Mouse (Mus musculus): ENCODE results near the gene Jam2. TPM values are rescaled to one million over a fixed set of nuclear protein-coding genes. Genes with fewer than 3 reads are reported as not detected.

The Jam2 gene
- polyA plus RNA-seq (2012; rRNA removed) = 37.9 and 38.0 TPM in 2 replicates

DNA sequence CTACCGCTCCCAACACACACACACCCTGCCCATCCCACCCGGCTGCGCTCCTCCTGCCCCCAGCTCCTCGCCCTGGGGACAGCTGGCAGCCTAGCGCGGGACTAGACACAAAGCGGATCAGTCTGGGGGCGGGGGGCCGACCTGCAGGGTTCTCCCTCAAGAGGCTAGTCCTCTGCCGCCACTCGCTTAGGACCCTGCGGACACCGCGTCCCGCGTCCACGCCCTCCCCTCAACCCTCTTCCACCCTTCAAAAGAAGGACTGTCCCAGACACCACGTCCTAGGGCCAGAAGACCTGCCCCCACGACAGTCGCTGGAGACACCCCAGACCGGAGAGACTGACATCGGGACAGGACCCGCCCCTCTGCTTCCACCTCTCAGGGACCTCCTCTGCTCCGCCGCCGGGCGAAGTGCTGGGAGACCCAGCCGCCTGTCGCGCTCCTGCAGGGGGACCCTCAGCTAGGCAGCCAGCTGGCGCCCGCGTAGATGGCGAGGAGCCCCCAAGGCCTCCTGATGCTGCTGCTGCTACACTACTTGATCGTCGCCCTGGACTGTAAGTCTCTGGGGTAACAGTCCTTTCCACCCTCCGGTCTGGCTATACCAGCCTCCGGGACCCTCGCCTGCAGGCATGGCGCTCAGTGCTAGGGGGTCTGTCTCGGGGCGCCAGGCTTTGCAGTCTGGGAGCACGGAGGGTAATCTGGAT lies at the start of gene Jam2:
Gene Jam2, plus strand, starts transcription at position 121 of the 701 bp plus-strand sequence.
- Histone ChIP-seq H3K27ac (ENCODE audit: insufficient read depth, low read length) (no peak within 1 kb of the TSS), H3K4me1 (ENCODE audit: control insufficient read depth, insufficient read depth, low read length) (peaks cover 5% of the 10 kb centered on the region; the same call in 1 of the 2 replicates), H3K27me3 (ENCODE audit: control insufficient read depth, insufficient read depth, low read length) (peaks cover 3% of the 10 kb centered on the region; the same call in 1 of the 2 replicates), H3K4me3 (replicated peaks; ENCODE audit: insufficient read depth, low read depth, low read length) (peak within 1 kb of the TSS; percentile 48)
- DNase-seq = peak; percentile 37 to 42
- TF ChIP-seq POLR2A (IDR thresholded peaks at IDR 0.05; ENCODE audit: borderline replicate concordance, insufficient read depth, low read length) (no peak), CTCF (IDR thresholded peaks at IDR 0.05; ENCODE audit: borderline replicate concordance, insufficient read depth, low read depth, low read length) (no peak)
- under 1% methylated on average over 43 of the region's 43 CpGs for WGBS

DNA sequence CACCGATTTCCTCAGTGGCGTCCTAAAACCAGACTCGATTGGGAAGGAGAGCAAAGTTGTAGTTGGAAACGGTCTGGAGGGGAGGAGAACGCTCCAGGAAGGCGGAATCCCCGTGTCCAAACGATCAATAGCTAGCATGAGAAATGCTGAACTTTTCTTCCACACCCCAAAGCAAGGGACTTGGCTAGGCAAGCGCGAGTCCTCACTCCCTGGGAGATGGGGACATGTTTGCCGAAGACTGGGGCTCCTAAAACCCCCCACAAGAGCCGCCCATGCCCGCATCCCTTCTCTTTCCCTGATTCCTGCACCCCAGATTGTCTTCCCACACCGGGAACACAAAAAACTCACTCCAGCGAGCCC lies 39.1 kb upstream of the Jam2 start:
- Histone ChIP-seq H3K27me3 (ENCODE audit: control insufficient read depth, insufficient read depth, low read length) (no peaks in the 10 kb centered on the region), H3K4me3 (replicated peaks; ENCODE audit: insufficient read depth, low read depth, low read length) (peak overlapping the region; percentile 95), H3K4me1 (ENCODE audit: control insufficient read depth, insufficient read depth, low read length) (peaks cover 3% of the 10 kb centered on the region), H3K27ac (ENCODE audit: insufficient read depth, low read length) (peak overlapping the region; percentile 44)
- WGBS = under 1% methylated on average over 15 of the region's 15 CpGs
- TF ChIP-seq CTCF (IDR thresholded peaks at IDR 0.05; ENCODE audit: borderline replicate concordance, insufficient read depth, low read depth, low read length) = no peak
- TF ChIP-seq POLR2A (IDR thresholded peaks at IDR 0.05; ENCODE audit: borderline replicate concordance, insufficient read depth, low read length) = no peak
- DNase-seq = no peak

- DNase-seq = peak; percentile 96 to 100
- under 1% methylated on average over 66 of the region's 66 CpGs for WGBS
- Histone ChIP-seq H3K27me3 (ENCODE audit: control insufficient read depth, insufficient read depth, low read length) (no peaks in the 10 kb centered on the region), H3K27ac (ENCODE audit: insufficient read depth, low read length) (peak within 1 kb of the TSS; percentile 44), H3K4me3 (replicated peaks; ENCODE audit: insufficient read depth, low read depth, low read length) (peak within 1 kb of the TSS; percentile 95), H3K4me1 (ENCODE audit: control insufficient read depth, insufficient read depth, low read length) (peaks cover 3% of the 10 kb centered on the region)
- TF ChIP-seq POLR2A (IDR thresholded peaks at IDR 0.05; ENCODE audit: borderline replicate concordance, insufficient read depth, low read length) = peak; percentile 62
- TF ChIP-seq CTCF (IDR thresholded peaks at IDR 0.05; ENCODE audit: borderline replicate concordance, insufficient read depth, low read depth, low read length) = peak; percentile 70
Observed at GRCm38 (mm10) chr16:84735166-84736105, 38.5 kb upstream of the Jam2 start, which contains the start of gene Mrpl39. Gene Mrpl39, minus strand, starts transcription at chr16:84735742.

GRCm38 (mm10) chr16:84737358-84737757 lies 36.6 kb upstream of the Jam2 start:
- WGBS = 76% methylated on average over 3 of the region's 3 CpGs
- peaks cover 3% of the 10 kb centered on the region for H3K4me1 ChIP-seq (ENCODE audit: control insufficient read depth, insufficient read depth, low read length)
- DNase-seq = no peak
- no peaks in the 10 kb centered on the region for H3K27me3 ChIP-seq (ENCODE audit: control insufficient read depth, insufficient read depth, low read length)
- H3K27ac ChIP-seq (ENCODE audit: insufficient read depth, low read length) = no peak overlapping the region
- H3K4me3 ChIP-seq (replicated peaks; ENCODE audit: insufficient read depth, low read depth, low read length) = no peak overlapping the region
- no peak for TF ChIP-seq POLR2A (IDR thresholded peaks at IDR 0.05; ENCODE audit: borderline replicate concordance, insufficient read depth, low read length)
- no peak for TF ChIP-seq CTCF (IDR thresholded peaks at IDR 0.05; ENCODE audit: borderline replicate concordance, insufficient read depth, low read depth, low read length)

GRCm38 (mm10) chr16:84744703-84745490 lies 29.0 kb upstream of the Jam2 start:
- Histone ChIP-seq H3K4me1 (ENCODE audit: control insufficient read depth, insufficient read depth, low read length) (no peaks in the 10 kb centered on the region), H3K4me3 (replicated peaks; ENCODE audit: insufficient read depth, low read depth, low read length) (no peak overlapping the region), H3K27ac (ENCODE audit: insufficient read depth, low read length) (no peak overlapping the region), H3K27me3 (ENCODE audit: control insufficient read depth, insufficient read depth, low read length) (no peaks in the 10 kb centered on the region)
- DNase-seq = no peak
- TF ChIP-seq POLR2A (IDR thresholded peaks at IDR 0.05; ENCODE audit: borderline replicate concordance, insufficient read depth, low read length) (no peak), CTCF (IDR thresholded peaks at IDR 0.05; ENCODE audit: borderline replicate concordance, insufficient read depth, low read depth, low read length) (no peak)
- WGBS = 23% methylated on average over 10 of the region's 10 CpGs

GRCm38 (mm10) chr16:84745721-84746306 lies 28.1 kb upstream of the Jam2 start:
- H3K27me3 ChIP-seq (ENCODE audit: control insufficient read depth, insufficient read depth, low read length) = no peaks in the 10 kb centered on the region
- no peaks in the 10 kb centered on the region for H3K4me1 ChIP-seq (ENCODE audit: control insufficient read depth, insufficient read depth, low read length)
- no peak overlapping the region for H3K27ac ChIP-seq (ENCODE audit: insufficient read depth, low read length)
- no peak overlapping the region for H3K4me3 ChIP-seq (replicated peaks; ENCODE audit: insufficient read depth, low read depth, low read length)
- DNase-seq = no peak
- 66% methylated on average over 6 of the region's 6 CpGs for WGBS
- TF ChIP-seq CTCF (IDR thresholded peaks at IDR 0.05; ENCODE audit: borderline replicate concordance, insufficient read depth, low read depth, low read length) (no peak), POLR2A (IDR thresholded peaks at IDR 0.05; ENCODE audit: borderline replicate concordance, insufficient read depth, low read length) (no peak)

DNA sequence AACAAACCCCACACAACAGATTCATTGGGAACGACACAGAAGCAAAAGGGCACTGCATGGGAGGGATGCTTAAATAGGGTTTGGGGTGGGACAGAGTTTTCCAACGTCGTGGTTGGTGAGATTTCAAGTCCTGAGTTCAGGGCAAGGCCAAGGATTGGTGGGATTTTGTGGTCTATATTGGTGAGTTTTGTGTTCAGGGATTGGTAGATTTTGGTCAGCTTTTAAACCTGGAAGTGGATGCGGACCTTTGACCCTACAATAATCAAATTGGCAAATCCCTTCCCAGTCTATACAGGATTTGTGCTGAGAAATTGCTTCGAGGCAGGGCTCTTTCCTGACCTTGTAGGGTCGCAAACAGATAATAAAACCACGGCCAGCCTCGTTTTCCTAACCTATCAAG lies 6.0 kb upstream of the Jam2 start:
- Histone ChIP-seq H3K27me3 (ENCODE audit: control insufficient read depth, insufficient read depth, low read length) (peaks cover under 1% of the 10 kb centered on the region; the same call in 1 of the 2 replicates), H3K4me1 (ENCODE audit: control insufficient read depth, insufficient read depth, low read length) (no peaks in the 10 kb centered on the region), H3K4me3 (replicated peaks; ENCODE audit: insufficient read depth, low read depth, low read length) (no peak overlapping the region), H3K27ac (ENCODE audit: insufficient read depth, low read length) (no peak overlapping the region)
- 82% methylated on average over 8 of the region's 8 CpGs for WGBS
- TF ChIP-seq CTCF (IDR thresholded peaks at IDR 0.05; ENCODE audit: borderline replicate concordance, insufficient read depth, low read depth, low read length) (no peak), POLR2A (IDR thresholded peaks at IDR 0.05; ENCODE audit: borderline replicate concordance, insufficient read depth, low read length) (no peak)
- DNase-seq = no peak

Measured in cerebellum, adult 2 months (tissue).